Mouse (Mus musculus) megakaryocyte, embryonic 14.5 days (primary cell): Measurements from ENCODE around the gene Gid8. TPM values are rescaled to one million over a fixed set of nuclear protein-coding genes. Genes with fewer than 3 reads are reported as not detected.
A peak's percentile ranks its signal among the peaks of the same experiment; 100 is the strongest.

Source experiments
- H3K27me3 ChIP-seq: replicated peaks from 2 replicates; pipeline ENCODE3; 2012; ENCODE audit warnings: inconsistent platforms
- H3K36me3 ChIP-seq: replicated peaks from 2 replicates; pipeline ENCODE3; 2012; ENCODE audit warnings: low read length, inconsistent platforms, mixed read lengths
- H3K4me1 ChIP-seq: 2 replicates; pipeline ENCODE4 v1.6.1; 2012; ENCODE audit warnings: inconsistent platforms
- H3K4me3 ChIP-seq: replicated peaks from 2 replicates; pipeline ENCODE3; 2012; ENCODE audit warnings: moderate library complexity, mild to moderate bottlenecking, inconsistent platforms
- H3K9me3 ChIP-seq: 2 replicates; pipeline ENCODE4 v1.6.1; 2012; ENCODE audit warnings: inconsistent platforms
- FLI1 ChIP-seq: IDR thresholded peaks from 2 replicates; pipeline ENCODE4 v1.6.1; 2012; ENCODE audit warnings: low read length, inconsistent platforms, mixed read lengths
- GATA1 ChIP-seq: IDR thresholded peaks from 3 replicates; pipeline ENCODE4 v1.6.1; 2012; ENCODE audit warnings: mixed read lengths, low read length, inconsistent platforms, borderline replicate concordance
- polyA plus RNA-seq: library from polyadenylated mRNA; stranded (reverse); fragments of >175 nt; gene quantifications from 2 replicates; pipeline ENCODE4 v1.2.3, GENCODE M21; 2012; ENCODE audit warnings: low replicate concordance; ENCODE audit not compliant: insufficient read depth

The Gid8 gene
- polyA plus RNA-seq, 1 experiment = 10.8 TPM

DNA sequence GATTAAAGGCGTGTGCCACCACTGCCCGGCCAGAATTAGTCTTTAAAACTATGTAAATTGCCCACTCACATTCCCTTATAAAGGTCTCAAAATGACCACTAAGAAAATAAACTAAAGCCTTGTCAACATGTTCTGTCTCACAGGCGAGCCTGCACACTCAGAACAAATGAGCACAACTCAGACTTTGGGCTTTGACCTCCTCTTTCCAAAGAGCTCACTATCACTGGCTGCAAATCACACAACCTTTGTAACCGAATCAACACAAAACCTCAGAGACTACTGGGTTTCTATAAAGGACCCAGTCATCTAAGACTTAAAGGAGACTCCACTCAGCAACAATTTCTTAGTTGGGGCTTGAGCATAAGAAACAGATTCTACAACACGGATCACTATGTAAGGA is 9.5 kb upstream of the Gid8 start:
- peak overlapping the region; percentile 96 for H3K4me3 ChIP-seq
- H3K9me3 ChIP-seq = no peaks in the 10 kb centered on the region
- no peaks in the 10 kb centered on the region for H3K36me3 ChIP-seq
- H3K27me3 ChIP-seq = no peaks in the 10 kb centered on the region
- peaks cover 91% of the 10 kb centered on the region for H3K4me1 ChIP-seq
- TF ChIP-seq FLI1 (no peak), GATA1 (no peak)

DNA sequence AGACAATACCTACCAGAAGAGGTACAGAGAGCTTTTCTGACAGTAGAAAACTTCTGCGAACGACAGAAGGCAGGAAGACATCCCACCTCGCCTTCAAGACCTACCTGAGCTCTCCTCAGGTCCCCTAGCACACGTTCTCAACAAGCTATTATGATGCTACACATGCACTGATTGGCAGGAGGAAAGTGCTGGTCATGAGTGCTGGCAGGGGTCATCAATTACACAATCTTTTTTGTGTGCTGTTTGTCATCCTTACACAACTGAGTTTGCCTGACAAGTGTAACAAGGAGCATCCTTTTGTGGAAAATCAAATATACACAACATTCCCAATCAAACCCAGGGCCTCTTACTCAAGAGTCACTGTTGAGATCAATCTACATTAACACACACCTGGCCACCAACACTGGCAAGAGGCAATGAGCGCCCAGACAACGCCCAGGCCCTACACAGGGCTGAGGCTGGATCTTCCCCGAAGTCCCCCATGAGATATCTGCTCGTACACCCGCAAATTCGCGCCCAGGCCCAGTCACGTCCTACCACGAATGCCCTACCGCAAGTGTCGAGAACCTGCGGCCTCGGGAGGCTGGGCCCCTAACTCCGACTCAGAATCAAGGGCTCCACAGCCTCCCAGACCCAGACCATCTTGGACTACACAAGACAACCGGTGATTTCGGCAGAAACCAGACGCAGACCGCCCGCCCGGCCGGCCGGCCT is 8.7 kb upstream of the Gid8 start:
- peaks cover 91% of the 10 kb centered on the region for H3K4me1 ChIP-seq
- H3K27me3 ChIP-seq = no peaks in the 10 kb centered on the region
- H3K36me3 ChIP-seq = peaks cover 6% of the 10 kb centered on the region
- no peaks in the 10 kb centered on the region for H3K9me3 ChIP-seq
- peak overlapping the region; percentile 96 for H3K4me3 ChIP-seq
- TF ChIP-seq FLI1 (no peak), GATA1 (no peak)

DNA sequence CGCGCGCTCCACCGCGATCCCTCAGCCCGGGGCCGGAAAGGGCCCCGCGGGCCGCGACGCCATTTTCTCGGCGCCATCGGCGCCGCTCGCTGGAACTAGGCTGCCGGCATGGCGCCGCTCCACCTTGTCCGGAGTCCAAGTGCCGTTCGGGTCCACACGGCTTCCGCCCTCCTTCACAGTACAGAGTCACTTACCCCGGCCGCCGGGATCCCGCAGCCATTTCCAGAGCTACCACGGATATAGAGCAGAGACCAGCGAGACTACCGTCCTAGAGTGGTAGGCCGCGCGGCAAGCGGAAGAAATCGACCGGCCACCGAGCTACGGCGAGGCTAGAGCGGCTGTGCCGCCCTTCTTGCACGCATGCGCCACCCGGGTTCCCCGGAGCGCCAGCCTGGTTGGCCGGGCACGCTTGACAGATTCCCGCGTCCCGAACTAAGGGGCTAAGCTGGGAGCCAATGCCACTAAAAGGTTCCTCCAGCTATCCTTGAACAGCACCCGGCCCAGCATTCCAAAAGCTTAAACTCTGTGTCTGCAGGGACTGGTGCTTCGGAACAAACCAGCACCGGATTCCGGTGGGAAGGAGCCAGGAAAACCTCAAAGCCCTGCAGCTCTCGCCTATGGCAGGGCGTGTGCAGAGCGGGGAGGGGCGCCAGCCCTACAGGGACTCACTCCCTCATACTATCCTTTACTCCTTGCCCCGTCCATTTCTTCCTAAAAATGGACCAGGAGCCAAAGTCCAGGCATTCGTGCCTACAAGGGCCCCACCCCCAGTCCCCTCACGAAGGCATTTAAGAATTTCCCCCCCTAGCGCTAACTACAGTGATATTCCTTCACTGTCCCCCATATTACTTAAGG is 7.9 kb upstream of the Gid8 start:
- Histone ChIP-seq H3K9me3 (no peaks in the 10 kb centered on the region), H3K4me1 (peaks cover 86% of the 10 kb centered on the region), H3K4me3 (peak overlapping the region; percentile 96), H3K36me3 (peaks cover 10% of the 10 kb centered on the region), H3K27me3 (no peaks in the 10 kb centered on the region)
- TF ChIP-seq FLI1 = no peak
- TF ChIP-seq GATA1 = no peak

DNA sequence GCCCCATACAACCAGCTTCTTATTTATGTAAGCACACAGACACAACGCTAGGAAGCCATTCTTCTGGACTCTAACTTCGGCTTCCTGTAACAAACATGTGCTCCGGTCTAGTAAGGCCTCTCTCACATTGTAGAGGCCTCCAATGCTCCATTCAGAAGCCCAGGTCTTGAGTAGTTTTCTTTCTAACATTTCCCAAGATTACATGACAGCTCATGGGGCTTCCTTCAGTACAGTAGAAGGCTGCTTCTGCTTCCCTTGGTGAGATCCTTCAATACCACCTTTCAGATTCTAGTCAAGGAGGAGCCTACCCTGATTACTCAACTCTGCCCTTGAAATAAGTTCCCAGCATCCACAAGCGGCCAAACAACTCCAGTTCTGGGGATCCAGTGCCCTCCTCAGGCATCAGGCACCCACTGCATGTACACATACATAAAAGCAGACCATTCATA is 7.2 kb upstream of the Gid8 start:
- Histone ChIP-seq H3K4me1 (peaks cover 83% of the 10 kb centered on the region), H3K36me3 (peaks cover 12% of the 10 kb centered on the region), H3K9me3 (no peaks in the 10 kb centered on the region), H3K27me3 (no peaks in the 10 kb centered on the region), H3K4me3 (peak overlapping the region; percentile 96)
- no peak for TF ChIP-seq FLI1
- TF ChIP-seq GATA1 = no peak

DNA sequence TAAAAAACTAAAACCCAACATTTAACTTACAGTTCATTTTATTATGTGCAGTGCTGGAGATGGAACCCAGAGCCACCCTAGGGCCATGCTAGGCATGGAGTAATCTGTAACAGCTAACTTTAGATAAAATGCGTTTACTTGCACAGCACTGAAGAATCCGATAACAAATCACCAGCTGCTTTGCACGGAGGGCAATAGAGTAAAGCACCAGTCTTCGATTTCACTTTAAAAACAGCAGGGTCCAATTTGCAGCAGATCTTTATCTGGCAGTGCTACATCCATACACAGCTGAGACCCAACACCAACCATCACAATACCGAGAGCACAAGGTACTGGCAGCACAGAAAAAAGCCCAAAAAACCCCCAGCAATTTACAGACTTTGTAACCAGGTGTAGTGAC is 6.7 kb upstream of the Gid8 start:
- Histone ChIP-seq H3K36me3 (peaks cover 12% of the 10 kb centered on the region), H3K4me3 (no peak overlapping the region)

DNA sequence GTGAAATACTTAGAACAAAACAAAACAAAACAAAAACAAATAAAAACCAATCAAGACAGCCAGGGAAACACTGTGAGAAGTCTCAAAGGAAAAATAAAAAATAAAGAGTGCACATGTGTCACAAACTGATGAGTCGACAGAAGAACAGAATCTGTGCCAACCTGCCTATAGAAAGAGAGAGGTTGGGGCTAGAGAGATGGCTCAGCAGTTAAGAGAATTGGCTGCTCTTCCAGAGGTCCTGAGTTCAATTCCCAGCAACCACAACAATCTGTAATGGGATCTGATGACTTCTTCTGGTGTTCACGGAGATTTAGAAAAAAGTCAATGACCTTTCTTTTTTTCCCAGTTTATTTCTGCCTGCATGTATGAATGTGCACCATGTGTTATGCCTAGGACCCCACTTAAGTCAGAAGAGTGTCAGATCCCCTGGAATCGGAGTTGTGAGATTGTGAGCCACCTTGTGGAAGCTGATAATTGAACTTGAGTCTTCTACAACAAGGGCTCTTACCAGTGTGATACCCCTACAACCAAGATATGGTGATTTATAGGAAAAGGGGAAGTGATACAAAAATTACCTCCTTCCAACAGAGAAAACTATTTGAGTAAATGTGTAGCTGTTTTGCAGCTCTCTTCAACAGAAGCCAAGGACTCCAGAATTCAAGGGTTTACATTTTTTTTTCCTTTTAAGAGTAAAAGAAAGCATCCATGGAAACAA is 6.1 kb upstream of the Gid8 start:
- peaks cover 12% of the 10 kb centered on the region for H3K36me3 ChIP-seq
- H3K4me3 ChIP-seq = no peak overlapping the region
- peaks cover 81% of the 10 kb centered on the region for H3K4me1 ChIP-seq
- no peak for TF ChIP-seq GATA1
- TF ChIP-seq FLI1 = no peak
- no peaks in the 10 kb centered on the region for H3K9me3 ChIP-seq
- no peaks in the 10 kb centered on the region for H3K27me3 ChIP-seq

More for the DNA sequence above, 6.7 kb upstream of the Gid8 start:
- Histone ChIP-seq H3K4me1 (peaks cover 81% of the 10 kb centered on the region), H3K27me3 (no peaks in the 10 kb centered on the region), H3K9me3 (no peaks in the 10 kb centered on the region)
- no peak for TF ChIP-seq FLI1

DNA sequence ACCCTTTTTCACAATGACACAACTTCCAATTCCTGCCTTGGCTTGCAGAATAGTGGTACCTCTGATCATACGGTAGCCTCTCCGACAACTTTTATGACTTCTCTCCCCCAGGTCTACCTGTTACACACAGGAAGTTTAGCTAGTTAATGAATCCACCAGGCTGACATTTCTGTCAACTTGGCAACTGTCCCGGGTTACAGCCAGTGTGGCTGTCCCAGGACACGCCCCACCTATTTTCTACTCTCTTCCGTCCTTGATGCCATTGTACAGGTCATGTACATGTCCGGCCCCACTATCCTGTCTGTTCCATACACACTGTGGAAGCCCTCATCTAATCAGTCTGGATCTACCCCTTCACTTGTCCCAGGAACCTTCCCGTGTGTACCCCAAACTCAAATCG is 5.3 kb upstream of the Gid8 start:
- Histone ChIP-seq H3K36me3 (peaks cover 12% of the 10 kb centered on the region), H3K4me3 (peak overlapping the region; percentile 75), H3K4me1 (peaks cover 75% of the 10 kb centered on the region), H3K9me3 (no peaks in the 10 kb centered on the region), H3K27me3 (no peaks in the 10 kb centered on the region)
- TF ChIP-seq GATA1 (no peak), FLI1 (no peak)

DNA sequence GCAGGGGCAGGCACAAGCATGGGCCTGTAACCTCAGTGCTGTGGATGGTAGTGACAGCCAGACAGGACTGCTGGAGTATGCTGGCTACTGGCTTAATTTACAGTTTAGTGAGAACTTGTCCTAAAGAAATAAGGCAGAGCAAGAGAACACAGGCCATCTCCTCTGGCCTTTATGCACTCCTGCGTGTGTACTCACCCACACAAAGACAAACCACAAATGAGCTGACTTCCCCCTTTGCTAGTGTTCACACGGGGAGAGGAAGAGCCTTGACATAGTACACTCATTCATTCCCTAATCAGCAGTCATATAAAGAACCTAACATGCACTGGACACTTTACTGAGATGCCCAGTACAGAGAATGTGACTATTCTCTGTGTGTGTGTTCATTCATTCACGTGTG is 4.9 kb upstream of the Gid8 start:
- no peak for TF ChIP-seq GATA1
- no peak for TF ChIP-seq FLI1
- Histone ChIP-seq H3K9me3 (no peaks in the 10 kb centered on the region), H3K4me3 (peak overlapping the region; percentile 75), H3K27me3 (no peaks in the 10 kb centered on the region), H3K36me3 (peaks cover 12% of the 10 kb centered on the region), H3K4me1 (peaks cover 70% of the 10 kb centered on the region)

DNA sequence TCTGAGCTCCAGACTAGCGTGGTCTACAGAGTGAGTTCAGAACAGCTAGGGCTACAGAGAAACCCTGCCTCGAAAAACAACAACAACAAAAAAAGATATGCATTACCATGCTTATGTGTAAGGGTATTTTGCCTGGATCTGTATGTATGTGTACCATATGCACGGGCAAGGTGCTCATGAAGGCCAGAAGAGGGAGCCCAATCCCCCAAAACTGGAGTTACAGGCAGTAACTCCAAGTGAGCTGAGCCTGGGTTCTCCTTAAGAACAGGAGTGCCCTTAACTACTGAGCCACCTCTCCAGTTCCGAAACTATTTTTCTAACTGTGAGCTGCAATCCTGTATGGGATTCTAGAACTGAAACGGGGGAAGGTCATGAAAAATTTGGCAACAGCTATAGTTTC is 3.9 kb upstream of the Gid8 start:
- H3K36me3 ChIP-seq = peaks cover 12% of the 10 kb centered on the region
- H3K9me3 ChIP-seq = no peaks in the 10 kb centered on the region
- H3K4me1 ChIP-seq = peaks cover 62% of the 10 kb centered on the region
- H3K4me3 ChIP-seq = peak overlapping the region; percentile 5
- TF ChIP-seq GATA1 = no peak
- no peak for TF ChIP-seq FLI1
- H3K27me3 ChIP-seq = no peaks in the 10 kb centered on the region
